In genomic region chr11:9216252-9216651, GRCm38 (mm10) we compare ENCODE assay signal across 17 mouse cellular contexts. TPM values are rescaled to one million over a fixed set of nuclear protein-coding genes. Genes with fewer than 3 reads are reported as not detected.
DNase-seq lines count a peak whose midpoint lies in the region; ATAC-seq and TF ChIP-seq lines count a peak whose summit lies in the region.
"Had no signal": no experiment of that assay in that cellular context is flagged by ENCODE, and none has a peak within 500 bp of the region (broad histone marks: within the 10 kb centered on the region; RNA-seq: fewer than 3 reads in every experiment).

No protein-coding gene starts in this region.

- no peaks in the 10 kb centered on the region for H3K27me3 ChIP-seq in intestine, embryonic 15.5 days (replicated peaks)
- H3K27me3 ChIP-seq in intestine, postnatal 0 days (replicated peaks; ENCODE audit: control insufficient read depth, insufficient read depth, low read length), result no peaks in the 10 kb centered on the region
- no peaks in the 10 kb centered on the region for H3K27me3 ChIP-seq in neural tube, embryonic 11.5 days (ENCODE audit: control insufficient read depth, insufficient read depth, low read length)
- H3K27me3 ChIP-seq in embryonic facial prominence, embryonic 15.5 days, result no peaks in the 10 kb centered on the region
- H3K27me3 ChIP-seq in neural tube, embryonic 15.5 days (replicated peaks), result no peaks in the 10 kb centered on the region
- H3K27me3 ChIP-seq: hindbrain, embryonic 13.5 days; neural tube, embryonic 13.5 days had no signal

- WGBS in intestine, embryonic 15.5 days, result 35% methylated on average over 4 of the region's 4 CpGs
- WGBS in intestine, postnatal 0 days, result 34% methylated on average over 4 of the region's 4 CpGs
- WGBS in neural tube, embryonic 11.5 days, result 48% methylated on average over 4 of the region's 4 CpGs
- WGBS in embryonic facial prominence, embryonic 15.5 days, result 12% methylated on average over 4 of the region's 4 CpGs
- 47% methylated on average over 4 of the region's 4 CpGs for WGBS in neural tube, embryonic 15.5 days

- H3K9ac ChIP-seq in intestine, embryonic 15.5 days, result no peak overlapping the region
- no peak overlapping the region for H3K9ac ChIP-seq in intestine, postnatal 0 days (ENCODE audit: low read depth, low read length)
- H3K9ac ChIP-seq in neural tube, embryonic 11.5 days (ENCODE audit: low read length), result no peak overlapping the region
- no peak overlapping the region for H3K9ac ChIP-seq in embryonic facial prominence, embryonic 15.5 days
- no peak overlapping the region for H3K9ac ChIP-seq in neural tube, embryonic 15.5 days (replicated peaks)
- H3K9ac ChIP-seq: hindbrain, embryonic 13.5 days; liver, embryonic 14.5 days; neural tube, embryonic 13.5 days had no signal

- H3K9me3 ChIP-seq in intestine, embryonic 15.5 days, result no peaks in the 10 kb centered on the region
- H3K9me3 ChIP-seq in intestine, postnatal 0 days (ENCODE audit: control insufficient read depth), result no peaks in the 10 kb centered on the region
- no peaks in the 10 kb centered on the region for H3K9me3 ChIP-seq in neural tube, embryonic 11.5 days (ENCODE audit: control insufficient read depth, low read length)
- no peaks in the 10 kb centered on the region for H3K9me3 ChIP-seq in embryonic facial prominence, embryonic 15.5 days (replicated peaks)
- H3K9me3 ChIP-seq in neural tube, embryonic 15.5 days (replicated peaks), result no peaks in the 10 kb centered on the region
- H3K9me3 ChIP-seq: hindbrain, embryonic 13.5 days; neural tube, embryonic 13.5 days had no signal

- ATAC-seq in intestine, embryonic 15.5 days, result 0 out of 2 replicates have a peak, but pooled peaks have one; percentile 8
- no peak for ATAC-seq in intestine, postnatal 0 days
- no peak for ATAC-seq in neural tube, embryonic 11.5 days (ENCODE audit: insufficient read depth, low FRiP score, low TSS enrichment)
- ATAC-seq in embryonic facial prominence, embryonic 15.5 days (ENCODE audit: insufficient number of reproducible peaks, low FRiP score, low TSS enrichment, low read depth), result peak; percentile 60; the same call in 1 of the 2 replicates
- ATAC-seq in neural tube, embryonic 15.5 days (ENCODE audit: low FRiP score), result no peak

- H3K36me3 ChIP-seq in intestine, embryonic 15.5 days, result no peaks in the 10 kb centered on the region
- no peaks in the 10 kb centered on the region for H3K36me3 ChIP-seq in intestine, postnatal 0 days (ENCODE audit: control insufficient read depth, insufficient read depth)
- no peaks in the 10 kb centered on the region for H3K36me3 ChIP-seq in neural tube, embryonic 11.5 days (ENCODE audit: control insufficient read depth, insufficient read depth, low read length)
- H3K36me3 ChIP-seq in embryonic facial prominence, embryonic 15.5 days, result no peaks in the 10 kb centered on the region
- H3K36me3 ChIP-seq in neural tube, embryonic 15.5 days, result no peaks in the 10 kb centered on the region
- H3K36me3 ChIP-seq: hindbrain, embryonic 13.5 days; neural tube, embryonic 13.5 days had no signal

- H3K27ac ChIP-seq in intestine, embryonic 15.5 days, result no peak overlapping the region
- H3K27ac ChIP-seq in intestine, postnatal 0 days (ENCODE audit: low read depth, low read length), result no peak overlapping the region
- H3K27ac ChIP-seq in neural tube, embryonic 11.5 days (ENCODE audit: low read depth, low read length), result no peak overlapping the region
- no peak overlapping the region for H3K27ac ChIP-seq in embryonic facial prominence, embryonic 15.5 days (replicated peaks)
- no peak overlapping the region for H3K27ac ChIP-seq in neural tube, embryonic 15.5 days (replicated peaks)
- H3K27ac ChIP-seq: hindbrain, embryonic 13.5 days; liver, embryonic 14.5 days; neural tube, embryonic 13.5 days had no signal

- no peak overlapping the region for H3K4me3 ChIP-seq in intestine, embryonic 15.5 days (replicated peaks)
- no peak overlapping the region for H3K4me3 ChIP-seq in intestine, postnatal 0 days (ENCODE audit: low read depth, low read length)
- no peak overlapping the region for H3K4me3 ChIP-seq in neural tube, embryonic 11.5 days (ENCODE audit: low read depth, low read length)
- no peak overlapping the region for H3K4me3 ChIP-seq in embryonic facial prominence, embryonic 15.5 days (replicated peaks)
- H3K4me3 ChIP-seq in neural tube, embryonic 15.5 days (replicated peaks), result no peak overlapping the region
- H3K4me3 ChIP-seq: hindbrain, embryonic 13.5 days; neural tube, embryonic 13.5 days had no signal

- DNase-seq in neural tube, embryonic 11.5 days (ENCODE audit: low spot score), result peak; percentile 12
- DNase-seq in neural tube, embryonic 10.5 days (ENCODE audit: extremely low spot score, low spot score), result no peak
- no peak for DNase-seq in frontal cortex, postnatal 25 days (ENCODE audit: low spot score in 2 of 2)
- DNase-seq in left cerebral cortex, adult 9 months (ENCODE audit: low spot score in 2 of 2), result no peak
- DNase-seq: adrenal gland, adult 8-10 months; cerebellum, postnatal 14 days; gastrocnemius, postnatal 14 days; lung, postnatal 10 days; right cerebral cortex, postnatal 4 days; thymus, adult 2 months had no signal

- H3K4me1 ChIP-seq in intestine, embryonic 15.5 days (replicated peaks), result no peaks in the 10 kb centered on the region
- no peaks in the 10 kb centered on the region for H3K4me1 ChIP-seq in intestine, postnatal 0 days (replicated peaks; ENCODE audit: control insufficient read depth, insufficient read depth, low read length)
- no peaks in the 10 kb centered on the region for H3K4me1 ChIP-seq in neural tube, embryonic 11.5 days (ENCODE audit: control insufficient read depth, insufficient read depth, low read length)
- H3K4me1 ChIP-seq in embryonic facial prominence, embryonic 15.5 days, result no peaks in the 10 kb centered on the region
- H3K4me1 ChIP-seq in neural tube, embryonic 15.5 days, result no peaks in the 10 kb centered on the region
- H3K4me1 ChIP-seq: hindbrain, embryonic 13.5 days; neural tube, embryonic 13.5 days had no signal

- no peak overlapping the region for H3K4me2 ChIP-seq in intestine, embryonic 15.5 days (replicated peaks)
- no peak overlapping the region for H3K4me2 ChIP-seq in intestine, postnatal 0 days (replicated peaks; ENCODE audit: low read depth)
- no peak overlapping the region for H3K4me2 ChIP-seq in neural tube, embryonic 11.5 days (ENCODE audit: low read depth)
- H3K4me2 ChIP-seq in embryonic facial prominence, embryonic 15.5 days (replicated peaks), result no peak overlapping the region
- no peak overlapping the region for H3K4me2 ChIP-seq in neural tube, embryonic 15.5 days
- H3K4me2 ChIP-seq: hindbrain, embryonic 13.5 days; neural tube, embryonic 13.5 days had no signal

- no peak for TF ChIP-seq CTCF in intestine, postnatal 0 days (IDR thresholded peaks at IDR 0.05; ENCODE audit: low read depth)

RNA-seq across cellular contexts. Expression of gene Abca13, which starts 24.5 kb away (rescaled TPM):
- polyA plus RNA-seq in intestine, embryonic 15.5 days (2015; fragmentation: Nextera tagmentation; extraction: Ambion mirVana), result 0.39 and 0.52 TPM in 2 replicates
- 0.86 and 1.1 TPM in 2 replicates for polyA plus RNA-seq in intestine, postnatal 0 days (2015; fragmentation: Nextera tagmentation; extraction: Ambion mirVana)
- not detected in 2 replicates for polyA plus RNA-seq in neural tube, embryonic 11.5 days (2014; fragmentation: Nextera tagmentation; extraction: Ambion mirVana)
- polyA plus RNA-seq in embryonic facial prominence, embryonic 15.5 days (2015; fragmentation: Nextera tagmentation; extraction: Ambion mirVana), result 0.07 TPM in 2 replicates
- polyA plus RNA-seq in neural tube, embryonic 15.5 days (2015; fragmentation: Nextera tagmentation; extraction: Ambion mirVana), result 0.01 TPM in 2 replicates
- polyA plus RNA-seq: neural tube, embryonic 13.5 days had no signal

Comparison
In these comparisons a context has a peak if more than half of its experiments do, and no peak if none do; other contexts are left out.
1. ATAC-seq: peak in intestine, embryonic 15.5 days (single experiment) and embryonic facial prominence, embryonic 15.5 days (single experiment); none in intestine, postnatal 0 days (single experiment), neural tube, embryonic 11.5 days (single experiment) and neural tube, embryonic 15.5 days (single experiment).